Mouse (Mus musculus): ENCODE results near the gene Micall2. TPM values are rescaled to one million over a fixed set of nuclear protein-coding genes. Genes with fewer than 3 reads are reported as not detected.

The Micall2 gene
- polyA plus RNA-seq, 1 experiment from 2014 or later, result 12.8 TPM

DNA sequence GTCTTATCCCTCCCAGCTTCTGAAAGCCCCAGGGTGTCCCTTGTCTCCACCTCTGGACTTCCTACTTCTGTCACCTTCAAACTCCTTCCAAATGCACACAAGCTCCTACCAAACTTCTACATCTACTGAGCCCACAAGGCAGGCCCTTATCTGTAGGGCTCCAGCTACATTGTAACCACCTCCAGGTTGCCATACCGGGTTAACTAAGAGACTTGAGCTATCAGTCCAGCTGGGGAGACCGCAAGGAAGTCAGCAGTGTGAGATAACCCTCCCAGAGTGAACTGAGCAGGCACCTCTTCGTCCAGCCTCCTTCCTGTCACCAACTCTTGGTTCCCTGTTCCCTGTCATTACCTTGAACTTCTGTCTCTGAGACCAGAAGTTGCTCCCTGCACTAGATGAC, 2.1 kb downstream of the Micall2 start:
- no peak for TF ChIP-seq CTCF (IDR thresholded peaks at IDR 0.05; ENCODE audit: low read depth)
- 31% methylated on average over 3 of the region's 3 CpGs for WGBS
- Histone ChIP-seq H3K4me2 (replicated peaks; ENCODE audit: low read depth) (peak overlapping the region; percentile 86), H3K9me3 (ENCODE audit: control insufficient read depth) (no peaks in the 10 kb centered on the region), H3K4me3 (ENCODE audit: low read depth, low read length) (no peak overlapping the region), H3K27me3 (replicated peaks; ENCODE audit: control insufficient read depth, insufficient read depth, low read length) (no peaks in the 10 kb centered on the region), H3K27ac (ENCODE audit: low read depth, low read length) (peak overlapping the region; percentile 76), H3K4me1 (replicated peaks; ENCODE audit: control insufficient read depth, insufficient read depth, low read length) (peaks cover 27% of the 10 kb centered on the region), H3K9ac (ENCODE audit: low read depth, low read length) (peak overlapping the region; percentile 34), H3K36me3 (ENCODE audit: control insufficient read depth, insufficient read depth) (no peaks in the 10 kb centered on the region)
- no peak for ATAC-seq

DNA sequence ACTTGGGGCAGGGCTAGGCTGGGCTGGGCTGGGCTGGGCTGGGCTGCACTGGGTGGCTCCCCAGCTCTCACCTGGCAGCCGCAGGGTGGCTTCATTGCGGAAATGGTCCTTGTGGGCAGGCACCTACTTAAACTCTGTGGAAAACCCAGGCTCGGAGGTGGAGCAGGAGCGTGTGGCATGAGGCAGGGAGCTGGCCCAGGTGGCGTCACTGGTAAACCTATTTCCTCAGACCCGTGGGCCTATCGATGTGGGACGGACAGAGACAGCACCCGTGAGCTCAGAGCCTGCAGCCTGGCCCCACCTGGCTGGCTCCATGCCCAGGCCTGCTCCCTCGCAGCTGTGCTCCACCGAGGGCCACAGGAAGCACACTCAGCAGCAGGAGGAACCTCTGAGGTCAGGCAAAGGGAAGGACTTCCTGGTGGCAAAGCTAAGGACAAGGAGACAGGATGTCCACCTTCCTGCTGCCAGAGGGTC, 3.5 kb downstream of the Micall2 start:
- peak; percentile 35; the same call in 1 of the 2 replicates for TF ChIP-seq CTCF (IDR thresholded peaks at IDR 0.05; ENCODE audit: low read depth)
- peak; percentile 77 for ATAC-seq
- Histone ChIP-seq H3K27me3 (replicated peaks; ENCODE audit: control insufficient read depth, insufficient read depth, low read length) (no peaks in the 10 kb centered on the region), H3K36me3 (ENCODE audit: control insufficient read depth, insufficient read depth) (no peaks in the 10 kb centered on the region), H3K9me3 (ENCODE audit: control insufficient read depth) (no peaks in the 10 kb centered on the region), H3K4me2 (replicated peaks; ENCODE audit: low read depth) (peak overlapping the region; percentile 86), H3K4me3 (ENCODE audit: low read depth, low read length) (no peak overlapping the region), H3K27ac (ENCODE audit: low read depth, low read length) (peak overlapping the region; percentile 87), H3K4me1 (replicated peaks; ENCODE audit: control insufficient read depth, insufficient read depth, low read length) (peaks cover 27% of the 10 kb centered on the region), H3K9ac (ENCODE audit: low read depth, low read length) (peak overlapping the region; percentile 22; the same call in 1 of the 2 replicates)
- 20% methylated on average over 11 of the region's 11 CpGs for WGBS

DNA sequence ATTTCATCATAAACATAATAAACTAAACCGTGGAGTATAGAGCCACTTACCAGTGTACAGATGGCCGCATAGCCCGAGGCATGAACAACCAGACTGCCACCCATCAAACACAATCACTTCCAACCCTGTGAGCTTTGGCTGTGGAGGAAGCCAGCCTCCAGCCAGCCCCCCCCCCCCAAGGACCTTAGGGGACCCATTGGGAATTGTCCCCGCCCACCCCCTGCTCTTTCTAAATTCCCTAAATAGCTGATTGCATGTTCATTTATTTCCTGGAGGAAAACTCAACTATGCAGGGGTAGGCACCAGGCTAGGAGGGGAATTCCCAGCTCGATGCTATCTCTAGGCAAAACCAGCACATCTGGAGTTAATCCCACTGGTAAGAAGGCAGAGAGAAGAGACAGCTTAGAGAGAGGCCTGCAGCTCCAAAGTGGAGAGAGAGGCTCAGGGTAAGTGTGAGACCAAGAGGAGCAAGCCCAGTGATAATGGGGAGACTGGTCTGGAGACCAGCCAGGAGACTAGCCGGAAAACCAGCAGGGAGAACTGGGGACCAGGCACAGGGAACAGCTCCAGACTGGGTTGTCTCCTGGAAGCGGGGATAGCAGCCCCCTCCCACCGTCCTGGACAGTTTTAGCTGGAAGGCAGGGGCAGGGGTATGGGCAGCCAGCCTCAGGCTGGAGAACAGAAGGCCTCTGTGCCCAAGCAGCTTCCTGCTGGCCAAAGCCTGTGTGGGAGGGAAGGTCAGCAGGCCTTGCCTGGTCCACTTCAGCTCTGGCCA, 5.2 kb downstream of the Micall2 start:
- Histone ChIP-seq H3K4me1 (replicated peaks; ENCODE audit: control insufficient read depth, insufficient read depth, low read length) (peaks cover 27% of the 10 kb centered on the region), H3K27ac (ENCODE audit: low read depth, low read length) (peak overlapping the region; percentile 60; the same call in 1 of the 2 replicates), H3K27me3 (replicated peaks; ENCODE audit: control insufficient read depth, insufficient read depth, low read length) (no peaks in the 10 kb centered on the region), H3K9ac (ENCODE audit: low read depth, low read length) (0 out of 2 replicates have a peak overlapping the region, but pooled peaks have one; percentile 18), H3K4me3 (ENCODE audit: low read depth, low read length) (no peak overlapping the region), H3K4me2 (replicated peaks; ENCODE audit: low read depth) (peak overlapping the region; percentile 18), H3K36me3 (ENCODE audit: control insufficient read depth, insufficient read depth) (no peaks in the 10 kb centered on the region), H3K9me3 (ENCODE audit: control insufficient read depth) (no peaks in the 10 kb centered on the region)
- TF ChIP-seq CTCF (IDR thresholded peaks at IDR 0.05; ENCODE audit: low read depth), result no peak
- 47% methylated on average over 8 of the region's 8 CpGs for WGBS
- no peak for ATAC-seq

DNA sequence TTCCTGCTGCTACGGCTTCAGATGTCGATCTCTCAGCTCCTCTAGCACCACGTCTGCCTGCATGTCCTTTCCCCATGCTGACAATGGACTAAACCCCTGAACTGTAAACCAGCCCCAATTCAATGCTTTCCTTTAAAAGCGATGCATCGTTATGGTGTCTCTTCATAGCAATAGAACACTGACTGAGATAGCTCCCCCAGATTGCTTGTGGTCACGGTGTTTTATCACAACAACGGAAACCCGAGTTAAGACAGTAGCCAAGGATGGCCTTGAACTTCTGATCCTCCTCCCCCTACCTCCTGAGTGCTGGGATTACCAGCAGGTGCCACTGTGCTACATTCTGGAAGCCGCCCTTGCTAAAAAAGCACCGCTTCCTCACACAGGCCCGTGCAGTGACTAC, 8.9 kb downstream of the Micall2 start:
- Histone ChIP-seq H3K27ac (ENCODE audit: low read depth, low read length) (no peak overlapping the region), H3K36me3 (ENCODE audit: control insufficient read depth, insufficient read depth) (no peaks in the 10 kb centered on the region), H3K4me2 (replicated peaks; ENCODE audit: low read depth) (no peak overlapping the region), H3K9me3 (ENCODE audit: control insufficient read depth) (no peaks in the 10 kb centered on the region), H3K4me1 (replicated peaks; ENCODE audit: control insufficient read depth, insufficient read depth, low read length) (peaks cover 5% of the 10 kb centered on the region), H3K27me3 (replicated peaks; ENCODE audit: control insufficient read depth, insufficient read depth, low read length) (no peaks in the 10 kb centered on the region), H3K4me3 (ENCODE audit: low read depth, low read length) (no peak overlapping the region), H3K9ac (ENCODE audit: low read depth, low read length) (no peak overlapping the region)
- no peak for ATAC-seq
- TF ChIP-seq CTCF (IDR thresholded peaks at IDR 0.05; ENCODE audit: low read depth), result no peak
- 67% methylated on average over 11 of the region's 11 CpGs for WGBS

DNA sequence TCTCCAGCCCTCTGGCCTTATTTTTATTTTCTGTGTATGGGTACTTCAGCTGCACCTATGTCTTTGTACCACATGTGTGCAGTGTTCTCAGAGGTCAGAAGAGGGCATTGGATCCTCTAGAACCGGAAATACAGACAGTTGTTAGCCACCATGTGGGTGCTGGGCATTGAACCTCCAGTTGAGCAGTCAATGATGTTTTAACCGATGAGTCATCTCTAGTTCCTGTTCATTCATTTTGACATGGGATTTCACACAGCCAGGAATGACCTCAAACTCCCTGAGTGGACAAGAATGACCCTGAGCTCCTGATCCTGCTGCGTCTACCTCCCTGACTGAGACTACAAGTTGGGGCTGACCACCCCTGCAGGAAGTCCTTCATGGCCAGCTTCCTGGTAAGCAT, 9.9 kb downstream of the Micall2 start:
- no peaks in the 10 kb centered on the region for H3K27me3 ChIP-seq (replicated peaks; ENCODE audit: control insufficient read depth, insufficient read depth, low read length)
- H3K4me3 ChIP-seq (ENCODE audit: low read depth, low read length), result no peak overlapping the region
- H3K36me3 ChIP-seq (ENCODE audit: control insufficient read depth, insufficient read depth), result peaks cover 5% of the 10 kb centered on the region; the same call in 1 of the 2 replicates
- H3K27ac ChIP-seq (ENCODE audit: low read depth, low read length), result no peak overlapping the region
- no peak overlapping the region for H3K9ac ChIP-seq (ENCODE audit: low read depth, low read length)
- ATAC-seq, result no peak; the same call in 1 of the 2 replicates
- no peaks in the 10 kb centered on the region for H3K9me3 ChIP-seq (ENCODE audit: control insufficient read depth)
- H3K4me1 ChIP-seq (replicated peaks; ENCODE audit: control insufficient read depth, insufficient read depth, low read length), result peaks cover 5% of the 10 kb centered on the region
- WGBS, result 69% methylated on average over 3 of the region's 3 CpGs
- H3K4me2 ChIP-seq (replicated peaks; ENCODE audit: low read depth), result no peak overlapping the region
- TF ChIP-seq CTCF (IDR thresholded peaks at IDR 0.05; ENCODE audit: low read depth), result no peak

DNA sequence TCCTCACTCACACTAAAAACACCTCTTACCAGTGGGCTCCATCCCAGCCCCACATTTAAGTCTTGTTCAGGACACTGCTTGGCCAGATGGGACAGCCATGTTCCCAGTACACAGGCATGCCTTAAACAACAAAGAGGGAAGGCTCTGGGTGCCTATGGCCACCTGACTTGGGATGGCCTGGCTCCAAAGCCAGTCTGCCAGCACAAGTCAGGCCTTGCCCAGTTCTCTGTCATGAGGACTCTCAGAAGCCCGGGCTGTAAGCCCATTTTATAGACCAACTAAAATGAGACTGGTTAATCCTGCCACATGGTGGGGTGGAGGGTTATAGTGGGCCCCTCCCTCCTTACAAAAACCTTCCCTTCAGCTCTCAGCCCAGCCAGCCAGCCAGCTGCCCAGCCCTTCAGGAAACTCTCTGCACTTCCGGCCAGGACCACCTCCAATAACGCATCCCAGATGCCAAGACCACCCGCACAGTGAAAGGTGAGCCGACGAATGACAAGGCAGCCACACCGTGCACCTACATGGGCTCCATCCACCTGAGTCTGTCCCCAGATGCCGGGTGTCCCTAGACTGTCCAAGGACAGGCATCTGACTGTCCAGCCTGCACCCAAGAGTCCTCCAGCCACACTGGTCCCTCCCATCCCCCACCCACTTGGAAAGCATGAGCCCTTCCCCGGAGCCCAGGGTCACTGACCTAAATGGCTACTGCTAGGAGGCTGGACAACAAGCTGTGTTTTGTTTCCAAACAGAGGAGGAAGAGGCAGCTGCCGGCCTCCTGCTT, 11.6 kb downstream of the Micall2 start:
- Histone ChIP-seq H3K4me1 (replicated peaks; ENCODE audit: control insufficient read depth, insufficient read depth, low read length) (no peaks in the 10 kb centered on the region), H3K36me3 (ENCODE audit: control insufficient read depth, insufficient read depth) (peaks cover 5% of the 10 kb centered on the region; the same call in 1 of the 2 replicates), H3K9ac (ENCODE audit: low read depth, low read length) (no peak overlapping the region), H3K4me3 (ENCODE audit: low read depth, low read length) (no peak overlapping the region), H3K27me3 (replicated peaks; ENCODE audit: control insufficient read depth, insufficient read depth, low read length) (no peaks in the 10 kb centered on the region), H3K27ac (ENCODE audit: low read depth, low read length) (no peak overlapping the region), H3K4me2 (replicated peaks; ENCODE audit: low read depth) (no peak overlapping the region), H3K9me3 (ENCODE audit: control insufficient read depth) (no peaks in the 10 kb centered on the region)
- WGBS, result 55% methylated on average over 10 of the region's 10 CpGs
- ATAC-seq, result no peak
- no peak for TF ChIP-seq CTCF (IDR thresholded peaks at IDR 0.05; ENCODE audit: low read depth)
